Mouse (Mus musculus) cerebellum, postnatal 14 days (tissue): ENCODE results near the gene Hsd17b2.
"Not testable (repeated sequence)": the region's sequence is repeated elsewhere in the genome, so short reads cannot be mapped to it uniquely, and the experiment has no call there.

Experiments used
- DNase-seq, 2 experiments: peaks; one replicate each; pipeline ENCODE4 v3.0.0; 2021; ENCODE audit warnings: mixed read lengths in 2 of 2

Hsd17b2 gene

GRCm38 (mm10) chr8:117715896-117716295 is 14.2 kb downstream of the Hsd17b2 start:
- DNase-seq: no peak

- no peak for DNase-seq
Observed at GRCm38 (mm10) chr8:117718152-117718860, 16.6 kb downstream of the Hsd17b2 start.

- no peak for DNase-seq
Observed at GRCm38 (mm10) chr8:117726467-117726866, 24.8 kb downstream of the Hsd17b2 start.

- DNase-seq: peak in 1 of 2 experiments; percentile 20
Observed at GRCm38 (mm10) chr8:117727561-117727960, 25.9 kb downstream of the Hsd17b2 start.

- DNase-seq: no peak
Observed at GRCm38 (mm10) chr8:117728234-117728633, 26.5 kb downstream of the Hsd17b2 start.

- peak in 1 of 2 experiments; percentile 15 for DNase-seq
Observed at GRCm38 (mm10) chr8:117730980-117731379, 29.3 kb downstream of the Hsd17b2 start.

GRCm38 (mm10) chr8:117736657-117737175 is 35.0 kb downstream of the Hsd17b2 start:
- no peak for DNase-seq

GRCm38 (mm10) chr8:117738206-117738605 is 36.5 kb downstream of the Hsd17b2 start:
- DNase-seq: not testable (repeated sequence)

- DNase-seq: no peak
Observed at GRCm38 (mm10) chr8:117740387-117740998, 38.8 kb downstream of the Hsd17b2 start.

GRCm38 (mm10) chr8:117742431-117743012 is 40.8 kb downstream of the Hsd17b2 start:
- peak; percentile 5 to 17 for DNase-seq

GRCm38 (mm10) chr8:117746651-117747050 is 44.9 kb downstream of the Hsd17b2 start:
- no peak for DNase-seq

- DNase-seq: no peak
Observed at GRCm38 (mm10) chr8:117747428-117747827, 45.7 kb downstream of the Hsd17b2 start.

GRCm38 (mm10) chr8:117747886-117748730 is 46.4 kb downstream of the Hsd17b2 start:
- no peak for DNase-seq

GRCm38 (mm10) chr8:117749436-117749835 is 47.7 kb downstream of the Hsd17b2 start:
- no peak for DNase-seq

- no peak for DNase-seq
Observed at GRCm38 (mm10) chr8:117757900-117758299, 56.2 kb downstream of the Hsd17b2 start.

- DNase-seq: no peak
Observed at GRCm38 (mm10) chr8:117762776-117763175, 61.1 kb downstream of the Hsd17b2 start.

GRCm38 (mm10) chr8:117764625-117765024 is 62.9 kb downstream of the Hsd17b2 start:
- no peak for DNase-seq

- DNase-seq: no peak
Observed at GRCm38 (mm10) chr8:117765947-117766346, 64.2 kb downstream of the Hsd17b2 start.

- no peak for DNase-seq
Observed at GRCm38 (mm10) chr8:117768971-117769370, 67.3 kb downstream of the Hsd17b2 start.

- no peak for DNase-seq
Observed at GRCm38 (mm10) chr8:117771115-117771836, 69.6 kb downstream of the Hsd17b2 start.

GRCm38 (mm10) chr8:117772126-117772525 is 70.4 kb downstream of the Hsd17b2 start:
- peak; percentile 43 to 57 for DNase-seq

- DNase-seq: no peak
Observed at GRCm38 (mm10) chr8:117772597-117772996, 70.9 kb downstream of the Hsd17b2 start.
